Mouse (Mus musculus) lung, embryonic 16.5 days (tissue): ENCODE results near the gene Zfyve26. TPM values are rescaled to one million over a fixed set of nuclear protein-coding genes. Genes with fewer than 3 reads are reported as not detected.

Source experiments
- ATAC-seq: fragments of 200-750 bp; cut with Nextera tagmentation; 2 replicates; pipeline ENCODE4 v1.8.0; 2017; ENCODE audit warnings: low read depth, mild to moderate bottlenecking, moderate library complexity
- H3K27ac ChIP-seq: fragments of 300-500 bp; sonication (generic); 2 replicates; pipeline ENCODE4 v1.5.1; 2014; ENCODE audit warnings: mild to moderate bottlenecking, control low read depth, low read length
- H3K27me3 ChIP-seq: fragments of 300-500 bp; sonication (generic); 2 replicates; pipeline ENCODE4 v1.6.1; 2014; ENCODE audit warnings: low read depth, low read length, mixed read lengths; ENCODE audit not compliant: control insufficient read depth, insufficient read depth
- H3K36me3 ChIP-seq: fragments of 300-500 bp; sonication (generic); 2 replicates; pipeline ENCODE4 v1.6.1; 2014; ENCODE audit warnings: low read length; ENCODE audit not compliant: control insufficient read depth, insufficient read depth
- H3K4me1 ChIP-seq: fragments of 300-500 bp; sonication (generic); replicated peaks from 2 replicates; pipeline ENCODE4 v1.6.1; 2014; ENCODE audit warnings: low read length, mixed read lengths; ENCODE audit not compliant: control insufficient read depth, insufficient read depth
- H3K4me2 ChIP-seq: fragments of 300-500 bp; sonication (generic); 2 replicates; pipeline ENCODE4 v1.6.1; 2014; ENCODE audit warnings: low read depth, low read length, control low read depth
- H3K4me3 ChIP-seq: fragments of 300-500 bp; sonication (generic); 2 replicates; pipeline ENCODE4 v1.5.1; 2014; ENCODE audit warnings: mild to moderate bottlenecking, low read length, control low read depth
- H3K9ac ChIP-seq: fragments of 300-500 bp; sonication (generic); 2 replicates; pipeline ENCODE4 v1.6.1; 2014; ENCODE audit warnings: low read length, control low read depth
- H3K9me3 ChIP-seq: fragments of 300-500 bp; sonication (generic); 2 replicates; pipeline ENCODE4 v1.6.1; 2016; ENCODE audit warnings: low read length; ENCODE audit not compliant: control insufficient read depth
- WGBS: fragments of 180-500 bp; shearing (Covaris S2); extraction: QIAGEN DNeasy Blood & Tissue Kit; methylation state at CpG from one replicate; pipeline ENCODE4 v1.1.7; 2014; 5-methylcytosine and 5-hydroxymethylcytosine counted together
- polyA plus RNA-seq: library from polyadenylated mRNA; unstranded; fragments of >200 nt; fragmentation: Nextera tagmentation; extraction: Ambion mirVana; gene quantifications from 2 replicates; pipeline ENCODE4 v1.2.1, GENCODE M21; 2015

Zfyve26 gene
- polyA plus RNA-seq, 1 experiment from 2014 or later: 12.1 TPM

DNA sequence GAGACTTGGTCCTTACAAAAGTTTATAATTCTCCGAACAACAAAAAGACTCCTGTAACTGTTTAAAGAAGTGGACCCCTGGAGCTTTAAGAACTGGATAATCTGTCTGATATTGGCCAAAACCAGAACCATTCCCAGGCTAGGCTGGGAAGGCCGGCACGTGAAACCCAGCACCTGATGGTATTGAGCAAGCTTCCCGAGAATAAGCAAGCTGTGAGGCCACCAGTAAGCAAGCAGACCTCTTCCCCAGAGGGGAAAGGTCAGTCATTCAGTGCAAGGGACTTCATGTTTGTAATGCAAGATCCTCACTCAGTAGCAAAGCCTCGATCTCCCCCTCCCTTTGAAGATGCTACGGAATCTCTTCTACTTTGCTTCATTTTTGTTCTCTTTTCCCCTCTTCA lies 3.2 kb downstream of the Zfyve26 start:
- H3K9me3 ChIP-seq: no peaks in the 10 kb centered on the region
- H3K9ac ChIP-seq: no peak overlapping the region
- peaks cover 9% of the 10 kb centered on the region for H3K36me3 ChIP-seq
- no peak overlapping the region for H3K4me3 ChIP-seq
- no peak overlapping the region for H3K27ac ChIP-seq
- peaks cover 8% of the 10 kb centered on the region for H3K4me1 ChIP-seq
- no peaks in the 10 kb centered on the region for H3K27me3 ChIP-seq
- WGBS: 75% methylated on average over 6 of the region's 6 CpGs
- no peak for ATAC-seq
- H3K4me2 ChIP-seq: no peak overlapping the region

DNA sequence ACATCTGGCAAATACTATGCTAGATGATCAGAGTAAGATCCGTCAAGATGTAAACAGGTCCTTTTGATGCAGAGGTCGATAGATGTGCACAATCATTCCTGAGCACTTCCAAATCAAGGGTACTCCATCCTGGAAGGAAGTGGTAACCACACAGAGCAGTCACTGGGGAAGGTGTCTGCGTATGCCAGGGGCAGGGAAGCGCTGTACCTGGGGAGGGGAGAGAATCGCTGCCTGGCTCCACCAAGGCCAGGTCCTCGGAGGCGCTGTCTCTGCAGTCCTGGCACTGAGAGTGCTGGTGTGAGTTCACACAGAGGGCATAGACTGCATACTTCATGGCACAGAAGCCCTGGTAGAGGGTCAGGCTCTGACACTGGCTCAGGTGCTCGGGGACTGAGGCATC lies 13.5 kb downstream of the Zfyve26 start:
- no peak overlapping the region for H3K4me2 ChIP-seq
- no peaks in the 10 kb centered on the region for H3K4me1 ChIP-seq
- H3K4me3 ChIP-seq: no peak overlapping the region
- no peak overlapping the region for H3K9ac ChIP-seq
- peaks cover 58% of the 10 kb centered on the region for H3K36me3 ChIP-seq
- H3K27me3 ChIP-seq: no peaks in the 10 kb centered on the region
- 88% methylated on average over 8 of the region's 8 CpGs for WGBS
- no peaks in the 10 kb centered on the region for H3K9me3 ChIP-seq
- ATAC-seq: no peak
- no peak overlapping the region for H3K27ac ChIP-seq

DNA sequence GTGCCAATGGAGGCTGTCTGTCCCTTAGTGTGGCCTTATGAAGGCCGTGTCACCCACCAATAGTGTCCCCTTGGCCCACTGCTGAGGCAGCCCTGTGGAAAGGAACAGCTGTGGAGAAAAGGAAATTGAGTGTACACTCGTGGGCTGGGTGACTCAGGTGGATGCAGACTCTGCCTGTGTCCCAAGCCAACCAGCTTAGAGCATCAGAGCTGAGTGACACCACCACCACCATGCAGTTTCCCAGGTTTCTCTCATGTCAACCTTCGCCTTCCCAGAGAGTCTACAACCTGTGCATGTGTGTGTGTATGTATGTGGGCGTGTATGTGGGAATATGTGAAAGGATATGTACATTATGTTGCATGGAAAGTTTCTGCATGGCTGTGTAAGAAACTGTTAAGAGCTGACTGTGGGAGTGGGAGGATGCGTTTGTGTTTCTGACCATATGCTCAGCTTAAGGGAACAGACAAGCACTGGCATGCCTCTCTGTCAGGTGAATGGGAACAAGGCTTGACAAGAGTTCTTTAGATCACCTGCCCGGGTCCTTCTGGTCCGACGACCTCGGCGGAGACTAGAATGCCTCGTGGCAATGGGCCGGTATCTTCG lies 16.5 kb downstream of the Zfyve26 start:
- Histone ChIP-seq H3K9me3 (no peaks in the 10 kb centered on the region), H3K36me3 (peaks cover 51% of the 10 kb centered on the region), H3K27ac (no peak overlapping the region), H3K27me3 (no peaks in the 10 kb centered on the region), H3K4me3 (no peak overlapping the region), H3K4me1 (no peaks in the 10 kb centered on the region), H3K9ac (no peak overlapping the region), H3K4me2 (no peak overlapping the region)
- 87% methylated on average over 13 of the region's 13 CpGs for WGBS
- no peak for ATAC-seq

DNA sequence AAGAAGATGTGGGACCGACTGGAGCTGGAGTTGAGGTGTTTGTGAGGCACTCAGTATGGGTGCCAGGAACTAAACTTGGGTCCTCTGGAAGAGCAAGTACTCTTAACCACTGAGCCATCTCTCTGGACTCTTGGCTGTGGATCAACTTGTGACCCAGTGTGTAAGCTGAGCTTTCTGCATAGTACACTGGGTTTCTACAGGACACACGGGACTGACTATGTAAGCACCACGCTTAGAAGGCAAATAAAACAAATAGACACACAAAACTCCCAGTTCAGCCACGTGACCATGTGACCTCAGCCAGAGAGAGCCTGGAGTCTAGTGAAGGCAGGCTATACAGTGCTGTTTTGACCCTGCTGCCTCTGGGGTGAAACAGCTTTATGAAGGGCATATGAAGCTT lies 23.5 kb downstream of the Zfyve26 start:
- Histone ChIP-seq H3K9ac (no peak overlapping the region), H3K9me3 (no peaks in the 10 kb centered on the region), H3K36me3 (peaks cover 52% of the 10 kb centered on the region), H3K4me1 (no peaks in the 10 kb centered on the region), H3K4me3 (no peak overlapping the region), H3K27ac (no peak overlapping the region), H3K4me2 (no peak overlapping the region), H3K27me3 (no peaks in the 10 kb centered on the region)
- ATAC-seq: no peak
- 75% methylated on average over 4 of the region's 4 CpGs for WGBS

DNA sequence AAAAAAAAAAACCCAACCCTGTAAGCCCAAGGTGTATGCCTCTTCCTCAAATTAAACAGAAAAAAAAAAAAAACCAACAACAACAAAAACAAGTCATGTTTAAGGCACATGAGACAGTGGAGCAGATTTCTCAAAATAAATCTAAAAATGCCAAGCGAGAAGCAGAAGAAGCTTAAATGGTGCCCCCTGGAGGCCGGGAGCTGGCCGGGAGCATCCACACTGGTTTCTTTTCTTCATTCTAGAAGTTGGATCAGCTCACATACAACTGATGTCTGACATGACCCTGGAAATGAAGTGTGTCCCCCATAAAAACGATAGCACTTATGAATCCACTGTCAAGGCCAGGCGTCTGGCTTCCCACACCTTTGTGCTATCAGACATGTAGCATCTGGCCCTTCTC lies 35.1 kb downstream of the Zfyve26 start:
- no peak overlapping the region for H3K4me3 ChIP-seq
- no peaks in the 10 kb centered on the region for H3K27me3 ChIP-seq
- WGBS: 42% methylated on average over 5 of the region's 5 CpGs
- H3K9ac ChIP-seq: no peak overlapping the region
- ATAC-seq: no peak
- no peak overlapping the region for H3K4me2 ChIP-seq
- peaks cover 25% of the 10 kb centered on the region for H3K36me3 ChIP-seq
- no peak overlapping the region for H3K27ac ChIP-seq
- no peaks in the 10 kb centered on the region for H3K4me1 ChIP-seq
- no peaks in the 10 kb centered on the region for H3K9me3 ChIP-seq

DNA sequence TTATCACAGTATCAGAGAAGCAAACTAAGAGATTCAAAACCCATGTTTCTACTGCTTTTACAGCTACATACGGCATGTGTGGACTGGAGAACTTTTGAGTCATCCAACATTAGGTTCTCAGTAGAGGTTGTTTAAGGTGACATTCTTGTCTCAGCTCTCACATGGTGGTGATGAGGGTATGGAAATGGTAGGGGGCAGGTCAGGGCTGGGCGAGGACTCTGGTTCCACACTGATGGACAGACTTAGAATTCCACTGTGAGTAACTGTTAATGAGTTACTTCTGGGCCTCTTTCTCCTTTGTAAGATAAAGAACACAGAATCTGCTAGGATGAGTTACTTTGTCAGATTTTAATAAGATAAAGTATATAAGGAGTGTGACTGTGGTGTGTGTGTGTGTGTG lies 36.0 kb downstream of the Zfyve26 start:
- 89% methylated on average over 2 of the region's 2 CpGs for WGBS
- H3K9ac ChIP-seq: no peak overlapping the region
- H3K4me3 ChIP-seq: no peak overlapping the region
- H3K27ac ChIP-seq: no peak overlapping the region
- H3K27me3 ChIP-seq: no peaks in the 10 kb centered on the region
- H3K4me1 ChIP-seq: no peaks in the 10 kb centered on the region
- no peaks in the 10 kb centered on the region for H3K9me3 ChIP-seq
- ATAC-seq: no peak
- H3K4me2 ChIP-seq: no peak overlapping the region
- H3K36me3 ChIP-seq: peaks cover 21% of the 10 kb centered on the region

DNA sequence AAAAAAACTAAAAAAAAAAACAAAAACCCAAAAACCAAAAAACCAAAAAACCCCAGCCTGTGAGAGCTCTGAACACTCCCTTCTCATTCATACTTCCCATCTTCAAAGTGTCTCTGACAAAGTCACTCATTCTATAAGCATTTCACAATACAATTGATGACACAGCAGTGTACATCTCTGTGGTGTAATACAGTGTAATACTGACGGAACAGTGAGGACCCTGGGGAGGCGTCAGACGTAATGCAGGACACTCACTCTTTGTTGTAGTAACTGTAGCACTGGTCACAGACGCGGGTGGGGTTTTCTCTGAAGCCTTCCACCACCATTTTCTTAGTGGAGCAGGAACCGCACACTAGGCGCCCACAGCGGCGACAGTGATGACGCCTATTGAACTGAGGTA lies 41.1 kb downstream of the Zfyve26 start:
- peaks cover 21% of the 10 kb centered on the region for H3K36me3 ChIP-seq
- no peak overlapping the region for H3K4me3 ChIP-seq
- H3K27ac ChIP-seq: no peak overlapping the region
- WGBS: 93% methylated on average over 10 of the region's 10 CpGs
- no peaks in the 10 kb centered on the region for H3K4me1 ChIP-seq
- ATAC-seq: no peak
- no peak overlapping the region for H3K4me2 ChIP-seq
- H3K9me3 ChIP-seq: no peaks in the 10 kb centered on the region
- no peak overlapping the region for H3K9ac ChIP-seq
- no peaks in the 10 kb centered on the region for H3K27me3 ChIP-seq

DNA sequence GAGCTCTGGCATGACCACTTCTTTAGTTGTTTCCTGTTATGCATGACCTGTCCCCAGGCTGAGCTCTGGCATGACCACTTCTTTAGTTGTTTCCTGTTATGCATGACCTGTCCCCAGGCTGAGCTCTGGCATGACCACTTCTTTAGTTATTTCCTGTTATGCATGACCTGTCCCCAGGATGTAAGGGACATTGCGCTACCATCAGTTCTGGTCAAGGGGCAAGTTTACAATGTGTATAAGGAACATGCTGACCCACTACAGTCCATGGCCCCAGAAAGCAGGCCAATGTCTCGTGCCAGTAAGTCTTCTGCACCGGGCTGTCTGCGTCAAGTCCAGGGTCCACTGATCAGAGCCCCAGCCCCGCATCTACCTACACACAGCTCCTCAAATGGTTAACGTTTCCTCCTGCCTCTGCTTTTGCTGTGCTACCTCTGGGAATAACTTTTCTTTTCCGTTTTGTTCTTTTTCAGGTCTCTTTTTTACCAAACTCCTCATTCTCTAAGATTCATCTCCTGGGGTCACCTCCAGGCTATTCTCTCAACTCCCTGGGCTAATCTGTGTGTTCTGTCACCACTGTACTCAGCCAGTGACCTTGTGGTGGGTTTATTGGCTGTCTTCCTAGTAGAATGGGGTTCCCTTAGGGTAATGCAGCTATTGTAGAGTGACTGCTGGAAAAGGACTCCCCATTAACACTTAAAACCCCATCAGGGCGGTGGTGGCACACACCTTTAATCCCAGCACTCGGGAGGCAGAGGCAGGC lies 42.6 kb downstream of the Zfyve26 start:
- Histone ChIP-seq H3K4me2 (no peak overlapping the region), H3K9me3 (no peaks in the 10 kb centered on the region), H3K4me1 (no peaks in the 10 kb centered on the region), H3K27me3 (no peaks in the 10 kb centered on the region), H3K36me3 (peaks cover 25% of the 10 kb centered on the region), H3K27ac (no peak overlapping the region), H3K9ac (no peak overlapping the region), H3K4me3 (no peak overlapping the region)
- ATAC-seq: no peak
- 88% methylated on average over 9 of the region's 9 CpGs for WGBS

DNA sequence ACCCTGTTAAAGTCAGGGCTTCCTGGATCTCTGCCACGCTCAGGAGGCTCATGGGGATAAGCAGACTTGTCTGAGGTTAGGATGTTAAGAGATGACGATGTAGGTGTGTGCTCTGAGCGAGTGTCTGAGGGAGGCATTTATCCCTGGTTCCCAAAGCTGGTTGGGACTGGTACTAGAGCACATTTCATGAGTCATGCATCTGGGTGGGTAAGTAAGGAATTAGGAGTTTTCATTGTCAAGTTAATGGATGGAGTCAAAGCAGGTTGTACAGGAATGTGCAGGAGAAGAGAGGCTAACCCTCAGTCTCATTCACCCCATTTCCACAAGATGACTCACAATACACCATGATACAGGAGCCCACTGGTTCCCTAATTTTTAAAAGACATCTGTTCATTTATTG lies 48.0 kb downstream of the Zfyve26 start:
- Histone ChIP-seq H3K4me1 (no peaks in the 10 kb centered on the region), H3K9me3 (no peaks in the 10 kb centered on the region), H3K9ac (no peak overlapping the region), H3K27me3 (no peaks in the 10 kb centered on the region), H3K27ac (no peak overlapping the region), H3K36me3 (peaks cover 40% of the 10 kb centered on the region), H3K4me3 (no peak overlapping the region), H3K4me2 (no peak overlapping the region)
- no peak for ATAC-seq
- 87% methylated on average over 3 of the region's 3 CpGs for WGBS
